Comparison of ENCODE assay signal across 9 mouse cellular contexts in genomic region chr7:73666921-73667675, GRCm38 (mm10).
DNase-seq lines count a peak whose midpoint lies in the region; ATAC-seq and TF ChIP-seq lines count a peak whose summit lies in the region.
"Had no signal": no experiment of that assay in that cellular context is flagged by ENCODE, and none has a peak within 500 bp of the region (broad histone marks: within the 10 kb centered on the region; RNA-seq: fewer than 3 reads in every experiment).

No protein-coding gene starts in this region.

- H3K36me3 ChIP-seq in limb, embryonic 14.5 days (ENCODE audit: control insufficient read depth, insufficient read depth, low read length): no peaks in the 10 kb centered on the region
- no peaks in the 10 kb centered on the region for H3K36me3 ChIP-seq in limb, embryonic 10.5 days
- no peaks in the 10 kb centered on the region for H3K36me3 ChIP-seq in hindbrain, embryonic 13.5 days

- DNase-seq in limb, embryonic 14.5 days (ENCODE audit: low spot score): peak; percentile 39
- DNase-seq in limb, embryonic 10.5 days (ENCODE audit: low spot score): no peak
- peak; percentile 10 for DNase-seq in fat pad, adult 2 months (ENCODE audit: extremely low read depth, low read depth, low spot score)
- peak; percentile 38 for DNase-seq in kidney, adult 11 months
- peak; percentile 19 to 33 for DNase-seq in lung, postnatal 4 days
- no peak for DNase-seq in ovary, postnatal 14 days (ENCODE audit: low spot score)
- DNase-seq: cerebellum, adult 9-11 months had no signal

- 64% methylated on average over 14 of the region's 14 CpGs for WGBS in limb, embryonic 14.5 days
- 86% methylated on average over 14 of the region's 14 CpGs for WGBS in limb, embryonic 10.5 days
- WGBS in hindbrain, embryonic 13.5 days: 76% methylated on average over 14 of the region's 14 CpGs

- no peak overlapping the region for H3K9ac ChIP-seq in limb, embryonic 14.5 days (ENCODE audit: low read depth, low read length, severe bottlenecking)
- no peak overlapping the region for H3K9ac ChIP-seq in hindbrain, embryonic 13.5 days

- no peaks in the 10 kb centered on the region for H3K27me3 ChIP-seq in limb, embryonic 14.5 days (ENCODE audit: control insufficient read depth, insufficient read depth, low read length)
- H3K27me3 ChIP-seq in limb, embryonic 10.5 days (ENCODE audit: low read depth, poor library complexity, severe bottlenecking): no peaks in the 10 kb centered on the region
- no peaks in the 10 kb centered on the region for H3K27me3 ChIP-seq in hindbrain, embryonic 13.5 days

- ATAC-seq in limb, embryonic 14.5 days (ENCODE audit: low FRiP score, low read depth): peak; percentile 62; the same call in 1 of the 2 replicates
- no peak for ATAC-seq in hindbrain, embryonic 13.5 days (ENCODE audit: low FRiP score)

- no peak overlapping the region; the same call in 1 of the 2 replicates for H3K27ac ChIP-seq in limb, embryonic 14.5 days (replicated peaks; ENCODE audit: low read depth, low read length)
- H3K27ac ChIP-seq in limb, embryonic 10.5 days: no peak overlapping the region
- no peak overlapping the region for H3K27ac ChIP-seq in hindbrain, embryonic 13.5 days

- H3K4me2 ChIP-seq in limb, embryonic 14.5 days (replicated peaks; ENCODE audit: low read depth, low read length, severe bottlenecking): no peak overlapping the region
- no peak overlapping the region for H3K4me2 ChIP-seq in hindbrain, embryonic 13.5 days

- 0 out of 2 replicates have a peak, but pooled peaks cover 3% of the 10 kb centered on the region for H3K4me1 ChIP-seq in limb, embryonic 14.5 days (ENCODE audit: control insufficient read depth, insufficient read depth, low read length)
- H3K4me1 ChIP-seq in limb, embryonic 10.5 days: peaks cover 6% of the 10 kb centered on the region; the same call in 1 of the 2 replicates
- no peaks in the 10 kb centered on the region; the same call in 1 of the 2 replicates for H3K4me1 ChIP-seq in hindbrain, embryonic 13.5 days (replicated peaks)

- H3K4me3 ChIP-seq in limb, embryonic 14.5 days (replicated peaks; ENCODE audit: low read length): no peak overlapping the region
- H3K4me3 ChIP-seq in limb, embryonic 10.5 days: no peak overlapping the region
- no peak overlapping the region for H3K4me3 ChIP-seq in hindbrain, embryonic 13.5 days
- H3K4me3 ChIP-seq: myocyte had no signal

- TF ChIP-seq POLR2A in limb, embryonic 14.5 days (IDR thresholded peaks at IDR 0.05; ENCODE audit: borderline replicate concordance, extremely low read depth, insufficient read depth, insufficient read length): no peak

- no peaks in the 10 kb centered on the region for H3K9me3 ChIP-seq in limb, embryonic 14.5 days (ENCODE audit: control insufficient read depth, low read length)
- no peaks in the 10 kb centered on the region for H3K9me3 ChIP-seq in limb, embryonic 10.5 days (replicated peaks)
- no peaks in the 10 kb centered on the region for H3K9me3 ChIP-seq in hindbrain, embryonic 13.5 days

Comparison
In these comparisons a context has a peak if more than half of its experiments do, and no peak if none do; other contexts are left out.
1. DNase-seq: peak in limb, embryonic 14.5 days (single experiment), fat pad, adult 2 months (single experiment), kidney, adult 11 months (single experiment) and lung, postnatal 4 days (2 of 2); none in limb, embryonic 10.5 days (single experiment) and ovary, postnatal 14 days (single experiment).